Mouse (Mus musculus) activated CD4-positive, CD25-positive, alpha-beta regulatory T cell, adult 4 months (primary cell): ENCODE results near the gene Grn. TPM values are rescaled to one million over a fixed set of nuclear protein-coding genes. Genes with fewer than 3 reads are reported as not detected.

Experiments
- ATAC-seq: one replicate; pipeline ENCODE4 v1.8.0; 2017
- polyA plus RNA-seq, 2 experiments: library from polyadenylated mRNA; unstranded; fragments of 100-300 nt; shearing (Covaris generic); gene quantifications; one replicate each; pipeline ENCODE4 v1.2.1; 2017

The Grn gene
- polyA plus RNA-seq, 2 experiments from 2014 or later: 23.7 to 30.3 TPM

DNA sequence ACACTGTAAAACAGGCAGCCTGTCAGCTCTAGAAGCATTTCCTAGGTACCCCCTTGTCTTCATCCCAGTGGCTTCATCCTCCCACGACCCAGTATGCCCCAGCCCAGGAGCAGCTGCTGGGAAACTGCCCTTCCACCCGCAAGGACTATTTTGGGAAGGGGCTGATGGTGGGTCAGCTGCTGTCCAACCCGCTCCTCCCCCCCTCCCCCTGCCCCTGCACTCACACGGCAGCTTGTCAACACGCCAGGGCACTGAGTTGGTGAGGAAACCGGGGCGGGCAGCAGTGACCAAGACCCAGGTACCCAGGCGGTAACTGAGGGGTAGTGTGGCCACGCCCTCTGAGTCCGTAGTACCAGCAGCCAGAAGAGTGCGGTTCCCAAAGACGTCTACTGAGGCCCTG, 13.6 kb downstream of the Grn start:
- no peak for ATAC-seq

DNA sequence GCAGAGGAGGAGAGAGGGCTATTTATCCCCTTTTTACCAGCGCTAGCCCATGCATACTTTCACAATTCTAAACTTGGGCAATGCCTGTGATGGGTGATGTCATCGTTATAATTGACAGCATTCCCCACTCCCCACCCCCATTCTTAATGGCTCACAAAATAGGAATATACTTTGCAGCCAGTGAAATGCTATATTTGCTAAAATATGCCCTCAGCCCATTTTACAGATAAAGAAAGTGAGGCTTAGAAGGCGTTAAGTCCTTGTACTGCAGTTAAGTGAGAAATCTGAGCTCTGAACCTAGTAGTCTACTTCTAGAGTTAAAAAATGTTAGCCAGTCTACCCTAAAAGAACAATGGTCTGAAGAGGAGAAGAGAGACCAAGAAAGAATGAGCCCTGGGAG, 14.2 kb downstream of the Grn start:
- no peak for ATAC-seq

DNA sequence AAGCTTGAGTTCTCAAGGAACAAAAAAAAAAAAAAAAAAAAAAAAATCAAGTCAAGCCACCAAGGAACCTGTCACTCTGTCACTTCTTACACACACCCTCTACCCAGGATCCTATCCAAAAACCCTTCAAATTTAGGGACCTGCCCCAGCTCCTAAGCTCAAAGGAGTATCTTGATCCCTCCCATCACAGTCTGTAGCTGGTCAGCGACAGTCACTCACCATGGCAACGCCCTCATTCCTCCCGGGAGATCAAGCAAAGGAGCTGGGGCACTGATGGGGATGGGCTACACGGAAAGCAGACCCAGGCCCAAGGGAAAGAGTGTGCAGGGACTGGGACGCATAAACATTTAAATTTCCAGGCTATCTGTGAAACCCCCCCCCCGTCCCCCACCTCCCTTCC, 14.7 kb downstream of the Grn start:
- ATAC-seq: no peak

DNA sequence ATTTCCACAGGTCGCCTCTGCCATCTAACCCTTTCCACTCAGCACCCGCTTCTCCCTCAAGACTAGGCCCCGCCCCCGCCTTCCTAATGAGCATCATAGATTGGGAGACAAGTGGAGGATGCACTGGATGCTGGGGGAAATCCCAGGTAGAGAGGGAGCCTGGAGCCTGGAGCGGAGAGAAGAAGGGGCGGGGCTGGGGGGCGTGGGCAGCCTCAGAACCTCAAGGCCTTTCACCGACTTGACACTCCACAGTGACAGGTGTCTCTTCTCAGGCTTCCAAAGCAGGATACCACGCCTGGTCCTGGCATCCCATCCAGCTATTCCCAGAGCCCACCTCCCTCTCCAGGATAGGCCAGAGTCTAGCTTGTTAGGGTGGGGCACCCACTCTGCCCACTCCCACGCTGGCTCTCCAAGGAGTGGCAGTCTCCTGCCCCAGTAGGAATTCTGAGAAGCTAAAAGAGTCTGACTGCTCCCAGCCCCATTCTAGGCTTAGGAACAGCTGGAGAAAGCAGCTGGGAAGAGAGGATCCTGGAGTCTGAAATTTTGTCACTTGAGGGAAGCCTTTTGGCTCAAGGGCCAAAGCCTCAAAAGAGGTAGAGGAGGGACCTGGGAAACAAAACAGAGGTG, 15.3 kb downstream of the Grn start:
- ATAC-seq: no peak

DNA sequence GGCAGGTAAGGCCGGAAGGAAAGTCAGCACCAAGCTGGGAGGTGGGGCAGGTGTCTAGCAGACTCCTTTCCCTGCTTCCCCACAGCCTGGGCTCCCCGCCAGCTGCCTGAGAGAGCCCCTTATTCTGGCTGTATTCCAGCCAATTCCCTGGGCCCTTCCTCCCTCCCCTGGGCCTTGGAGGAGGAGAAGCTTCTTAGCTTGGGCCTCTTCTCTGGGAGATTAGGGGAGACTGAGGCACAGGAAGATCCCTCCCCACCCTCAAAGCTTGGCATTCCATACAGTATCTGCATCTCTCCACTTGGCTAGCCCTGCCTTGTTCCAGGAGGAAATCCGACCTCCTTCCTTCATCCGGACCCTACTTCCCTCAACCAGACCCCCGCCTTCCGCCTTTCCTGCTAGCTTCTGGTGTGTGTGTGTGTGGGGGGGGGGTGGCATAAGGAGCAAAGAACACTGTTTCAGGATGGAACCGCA, 15.8 kb downstream of the Grn start:
- no peak for ATAC-seq

DNA sequence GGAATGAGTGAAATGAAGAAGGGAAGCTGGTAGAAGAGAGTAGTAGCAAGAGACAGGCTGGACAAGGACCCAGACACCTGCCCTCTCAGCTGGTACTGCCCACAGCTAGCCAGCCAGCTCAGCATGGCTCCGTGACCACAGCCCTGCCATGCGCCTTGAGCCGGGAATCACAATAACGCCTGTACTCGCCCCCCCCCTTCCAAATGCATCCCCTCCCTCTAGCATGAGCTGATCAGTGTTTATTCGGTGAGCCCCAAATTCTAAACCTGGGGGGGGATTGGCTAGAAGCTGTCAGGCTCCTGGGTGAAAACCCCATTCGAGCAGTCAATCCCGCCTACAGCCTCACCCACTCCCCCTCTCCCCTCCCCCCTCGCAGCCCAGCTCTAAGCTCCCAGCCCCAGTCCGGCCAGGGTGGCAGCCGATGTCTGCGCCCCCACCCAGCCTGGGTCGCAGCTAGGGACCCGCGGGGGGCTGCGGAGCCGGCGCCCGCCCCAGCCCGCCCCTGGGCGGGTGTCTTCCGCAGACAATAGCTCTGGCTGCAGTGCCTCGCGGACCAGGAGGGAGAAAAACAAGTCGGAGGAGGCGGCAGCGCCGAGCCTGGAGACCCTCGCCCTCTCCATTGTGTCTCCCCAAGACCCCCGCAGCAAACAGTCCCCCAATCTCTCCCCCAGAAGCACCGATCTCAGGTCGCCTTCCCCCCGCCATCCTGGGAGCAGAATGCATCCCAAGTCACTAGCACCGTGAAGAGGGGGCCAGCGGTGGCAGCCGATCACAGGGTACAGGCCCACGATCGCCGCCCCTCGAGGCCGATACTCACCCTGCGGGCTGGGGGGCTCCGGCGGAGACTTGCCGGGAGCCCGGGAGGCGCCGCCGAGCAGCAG, 16.7 kb downstream of the Grn start:
- no peak for ATAC-seq

DNA sequence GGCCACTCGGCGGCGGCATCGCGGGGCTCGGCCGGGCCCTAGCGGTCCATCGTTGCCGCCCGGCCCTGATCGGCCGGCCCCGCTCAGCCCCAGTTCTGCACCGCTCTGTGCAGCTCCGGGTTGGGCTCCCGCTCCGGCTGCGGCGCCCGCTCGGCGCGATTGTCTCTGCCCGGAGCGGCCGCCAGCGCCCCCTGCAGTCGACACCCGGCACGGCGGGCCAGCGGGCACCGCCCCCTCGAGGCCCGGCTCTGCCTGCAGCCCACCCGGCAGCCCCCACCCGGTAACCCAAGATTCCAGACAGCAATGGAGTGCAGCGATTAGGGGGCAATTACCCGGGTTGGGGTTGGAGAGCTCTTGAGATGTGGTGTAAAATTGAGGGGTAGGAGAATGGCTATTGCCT, 17.4 kb downstream of the Grn start, which contains the start of gene Fam171a2:
Fam171a2 (minus strand) TSS at position 186 of the 400 bp plus-strand sequence.
- peak; percentile 32 for ATAC-seq

DNA sequence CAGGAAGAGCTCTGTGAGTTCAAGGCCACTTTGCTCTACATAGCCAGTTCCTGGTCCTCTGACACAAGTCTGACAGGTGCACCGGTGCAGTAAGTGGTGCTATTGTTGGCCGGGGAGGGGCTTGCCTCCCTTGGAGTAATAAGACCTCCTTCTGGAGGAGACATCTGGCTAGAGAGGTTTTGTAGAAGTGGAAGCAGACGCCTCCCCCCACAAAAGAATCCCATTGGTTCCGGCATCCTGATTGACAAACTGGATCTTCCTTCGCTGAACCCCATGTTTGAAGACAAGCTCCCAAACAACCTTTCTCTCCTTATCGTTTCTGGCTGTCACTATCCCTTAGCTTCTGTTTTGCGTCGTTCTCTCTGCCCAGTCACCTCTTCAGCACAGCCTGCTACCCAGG, 18.2 kb downstream of the Grn start:
- ATAC-seq: no peak

DNA sequence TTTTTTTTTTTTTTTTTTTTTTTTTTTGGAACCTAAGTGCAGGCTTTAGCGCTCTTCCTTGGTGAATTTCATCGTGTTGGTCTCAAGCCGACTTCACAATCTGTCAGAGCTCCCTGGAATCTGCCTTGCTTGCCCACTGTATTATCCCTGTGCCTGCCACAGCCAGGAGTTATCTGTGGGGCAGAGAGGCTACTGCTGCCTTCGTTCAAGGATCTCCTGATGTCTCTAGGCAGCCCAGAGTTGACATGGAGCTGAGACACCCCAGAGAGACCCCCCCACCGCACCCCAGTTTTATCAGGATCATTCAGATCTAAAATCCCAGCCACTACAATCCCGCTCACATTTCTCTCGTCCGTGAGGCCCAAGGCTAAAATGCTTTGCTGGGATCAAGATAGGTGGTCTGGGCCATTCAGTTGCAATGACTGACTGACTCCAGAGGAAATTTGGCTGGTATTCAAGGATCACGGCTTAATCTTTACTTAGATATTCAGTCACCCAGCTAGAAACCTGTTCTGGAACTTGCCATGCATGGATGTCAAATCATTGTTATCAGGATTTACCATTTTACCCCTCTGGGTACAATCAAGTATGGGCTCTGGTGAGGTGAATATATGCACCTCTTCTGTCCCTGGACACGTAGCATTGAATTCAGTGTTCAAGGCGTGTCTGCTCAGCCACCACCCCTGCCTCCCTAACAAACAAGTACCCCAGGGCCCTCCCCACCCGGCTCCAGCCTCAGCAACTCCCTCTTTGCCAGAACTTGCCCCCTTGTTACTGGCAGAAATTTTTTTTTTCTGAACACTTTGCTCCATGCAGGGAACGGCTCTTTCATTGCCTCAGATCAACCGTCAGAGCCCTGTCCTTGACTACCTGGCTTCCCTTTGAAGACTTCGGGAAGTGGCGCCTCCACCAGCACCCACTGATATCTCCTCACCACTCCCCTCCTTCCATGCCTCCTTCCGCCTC, 19.2 kb downstream of the Grn start:
- ATAC-seq: no peak

DNA sequence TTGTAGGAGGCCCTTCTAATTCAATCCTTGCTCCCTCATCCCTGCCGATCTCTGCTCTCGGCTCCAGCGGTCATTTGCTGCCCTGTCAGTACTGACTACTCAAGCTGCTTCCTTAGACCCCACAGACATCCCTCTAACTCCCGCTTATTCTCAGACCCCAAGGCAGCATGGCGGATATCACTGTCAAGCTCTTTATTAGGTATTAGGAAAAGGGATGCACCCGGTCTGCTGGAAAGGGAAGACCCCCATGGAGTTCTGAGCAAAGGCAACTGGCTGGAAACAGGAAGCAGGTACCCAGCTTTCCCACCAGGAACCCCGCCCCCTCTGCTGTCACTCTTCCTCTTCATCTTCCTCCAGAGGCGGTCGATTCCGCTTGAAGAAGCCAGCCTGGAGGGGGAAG, 23.0 kb downstream of the Grn start:
- no peak for ATAC-seq

DNA sequence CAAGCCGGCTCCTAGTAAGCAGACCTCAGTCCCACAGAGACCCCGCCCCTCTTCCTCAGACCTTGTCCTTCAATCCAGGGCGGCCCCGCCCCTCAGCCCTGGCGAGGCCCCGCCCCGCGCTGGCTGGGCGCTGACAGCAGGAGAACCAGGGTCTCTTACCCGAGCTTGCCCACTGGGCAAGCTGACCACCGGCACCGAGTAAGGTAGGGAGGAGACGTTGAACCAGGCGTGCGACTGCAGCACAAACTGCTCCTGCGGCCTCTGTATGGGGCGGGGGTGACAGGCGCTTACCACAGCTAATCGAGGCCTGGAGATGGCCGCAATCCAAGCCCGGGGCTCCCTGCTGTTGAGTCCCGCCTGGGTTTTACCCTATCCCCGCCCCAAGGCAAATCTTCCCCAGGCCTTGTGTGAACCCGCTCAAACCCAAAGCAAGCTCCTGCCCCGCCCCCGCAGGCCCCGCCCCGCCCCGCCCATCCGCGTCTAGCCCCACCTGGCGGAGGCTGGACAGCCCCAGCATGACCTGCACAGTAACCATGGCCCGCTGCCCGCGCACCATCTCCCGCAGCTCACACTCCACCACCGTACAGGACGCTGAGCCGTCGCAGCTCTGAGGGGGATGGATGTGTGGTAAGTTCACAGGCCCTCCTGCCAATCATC, 25.8 kb downstream of the Grn start:
- peak; percentile 36 for ATAC-seq

DNA sequence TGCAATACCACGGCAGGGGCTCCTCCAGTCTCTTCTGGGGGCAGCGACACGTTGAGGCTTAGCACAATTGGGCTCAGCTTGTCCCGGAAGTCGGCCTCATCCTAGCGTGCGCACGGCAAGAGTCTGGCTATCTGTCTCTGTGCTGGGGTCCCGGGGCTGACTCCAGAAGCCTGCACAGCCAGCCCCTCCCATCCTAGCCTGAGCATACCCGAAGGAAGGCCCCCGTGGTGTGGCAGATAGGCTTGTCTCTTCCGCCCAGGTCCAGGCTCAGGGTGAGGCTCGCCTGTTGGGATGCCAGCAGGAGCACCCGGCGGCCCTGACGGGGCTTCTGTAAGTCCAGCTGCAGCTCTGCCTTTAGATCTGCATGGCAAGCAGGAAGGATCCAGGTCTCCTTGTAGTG, 30.4 kb downstream of the Grn start:
- ATAC-seq: no peak

DNA sequence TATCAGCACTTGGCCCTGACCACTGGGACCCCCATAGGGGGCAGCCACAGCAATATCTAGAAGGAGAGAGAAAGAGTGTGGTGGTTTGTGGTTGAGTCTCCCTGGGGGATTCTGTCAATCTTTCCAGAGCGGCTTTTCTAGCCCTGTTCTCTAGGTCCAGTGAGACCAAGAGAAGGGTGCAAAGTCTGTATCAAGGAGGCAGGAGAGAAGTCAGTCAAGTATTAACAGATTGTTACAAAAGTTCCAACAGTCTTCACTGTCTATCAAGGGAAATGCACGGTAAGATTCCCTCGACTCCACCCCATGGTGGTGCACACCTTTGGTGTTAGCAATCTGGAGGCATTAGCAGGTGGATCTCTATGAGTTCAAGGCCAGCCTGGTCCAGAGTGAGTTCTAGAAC, 31.6 kb downstream of the Grn start:
- ATAC-seq: no peak

DNA sequence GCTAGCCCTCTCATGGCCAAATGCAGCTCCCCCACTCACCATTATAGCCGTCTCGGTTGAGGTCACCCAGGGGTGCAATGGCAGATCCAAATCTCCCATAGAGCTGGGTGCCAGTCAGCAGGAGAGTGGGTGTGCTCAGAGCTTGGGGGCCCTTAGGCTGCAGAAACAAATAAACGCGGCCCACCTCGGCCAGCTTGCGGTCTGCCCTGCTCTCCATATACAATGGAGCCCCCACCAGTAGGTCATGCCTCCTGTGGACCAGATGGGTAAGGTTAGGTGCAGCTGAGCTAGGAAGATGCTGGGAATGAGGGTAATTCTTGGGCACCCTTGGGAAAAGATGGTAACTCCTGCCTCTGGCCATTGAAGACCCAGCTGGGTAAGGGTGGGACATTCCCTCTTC, 34.8 kb downstream of the Grn start:
- no peak for ATAC-seq

DNA sequence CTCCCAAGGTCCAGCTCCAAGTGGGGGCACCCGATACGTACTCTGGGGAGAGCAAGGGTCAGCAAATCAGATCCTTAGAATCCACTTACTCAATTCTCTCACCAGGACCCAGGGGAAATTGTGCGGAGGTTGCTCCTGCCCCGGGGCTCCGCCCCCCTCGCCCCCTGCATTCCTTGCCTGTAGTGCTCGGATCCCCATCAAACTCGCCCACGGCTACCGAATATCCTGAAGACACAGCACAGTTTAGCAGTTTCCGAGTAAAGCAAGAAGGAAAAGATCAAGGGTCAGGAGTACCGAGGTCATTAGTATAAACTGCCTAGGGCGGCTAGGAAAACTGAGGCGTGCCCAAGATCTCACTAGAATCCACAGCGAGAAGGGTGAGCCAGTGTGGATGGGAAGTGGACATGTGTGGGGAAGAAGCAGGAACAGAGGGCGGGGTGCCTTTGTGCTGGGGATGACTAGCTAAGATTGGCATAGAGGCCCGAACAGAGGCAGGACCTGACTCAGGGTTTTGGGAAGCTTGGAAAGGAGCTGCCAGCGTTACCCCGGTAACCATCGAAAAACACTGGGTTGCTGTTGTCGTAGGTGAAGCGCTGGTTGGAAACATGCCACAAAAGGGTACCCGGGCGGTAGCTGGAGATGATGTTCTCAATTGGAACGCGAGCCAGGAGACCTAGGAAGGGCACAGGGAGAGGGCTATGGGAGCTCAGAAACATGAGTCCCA, 35.8 kb downstream of the Grn start:
- no peak for ATAC-seq

DNA sequence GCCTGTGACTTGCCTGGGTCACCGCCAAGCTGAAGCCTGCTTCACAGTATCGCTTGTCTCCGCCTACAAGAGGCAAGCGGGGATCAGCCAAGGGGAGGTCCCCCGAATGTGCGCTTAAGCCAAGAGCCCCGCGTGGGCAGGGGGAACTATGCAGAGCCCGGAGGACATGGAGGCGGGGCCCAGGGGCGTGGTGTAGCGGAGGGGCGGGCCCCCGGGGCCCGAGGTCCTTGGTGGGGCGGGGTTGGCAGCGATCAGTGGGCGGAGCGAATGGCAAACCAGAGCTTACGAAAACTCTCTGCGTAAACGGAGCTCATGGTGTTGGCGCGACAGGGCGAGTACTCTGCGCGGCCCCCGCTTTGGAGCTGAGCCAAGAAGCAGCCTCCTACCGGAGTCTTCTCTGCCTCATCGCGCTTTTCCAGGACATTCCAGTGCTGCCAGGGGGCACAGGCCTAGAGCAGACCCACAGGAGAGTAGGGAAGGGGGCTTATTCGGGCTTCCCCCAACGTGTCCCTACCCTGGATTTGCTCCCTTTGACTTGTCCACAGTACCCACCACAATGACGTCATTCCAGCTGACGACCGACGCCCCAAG, 37.0 kb downstream of the Grn start:
- peak; percentile 92 for ATAC-seq

DNA sequence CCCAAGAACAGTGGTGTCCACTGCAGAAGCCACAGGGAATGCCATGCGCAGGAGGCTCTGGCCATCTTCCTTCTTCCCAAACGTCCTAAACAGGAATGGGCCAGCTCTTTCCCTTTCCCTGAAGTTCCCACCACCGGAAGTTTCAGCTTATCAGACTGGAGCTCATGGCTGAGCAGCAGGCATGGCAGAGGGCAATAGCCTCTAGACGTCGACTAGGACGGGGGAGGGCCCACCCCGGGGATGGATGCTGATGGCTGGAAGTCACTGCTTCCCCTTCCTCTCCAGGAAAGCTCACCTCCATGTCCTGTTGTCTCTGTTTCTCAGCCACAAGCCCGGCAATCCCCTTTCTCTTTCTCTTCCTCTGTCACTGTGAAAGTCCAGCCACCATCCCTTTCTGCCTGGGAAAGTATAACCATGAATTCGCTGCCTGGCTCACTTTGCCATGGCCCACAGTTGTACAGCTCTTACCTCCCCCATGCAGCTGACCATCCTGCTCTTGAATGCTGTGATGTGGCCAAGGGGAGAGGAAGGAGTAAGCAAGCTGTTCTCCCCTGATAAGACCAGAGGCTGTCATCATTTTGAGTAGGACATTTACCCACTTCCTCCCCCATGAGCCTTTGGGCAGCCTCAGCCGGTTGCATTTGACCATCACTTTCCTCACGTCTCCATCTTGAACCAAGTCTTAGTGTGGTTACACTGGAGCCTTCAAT, 39.7 kb downstream of the Grn start, which contains the start of gene Itga2b:
Itga2b (minus strand) TSS at position 475 of the 710 bp plus-strand sequence.
- ATAC-seq: no peak

DNA sequence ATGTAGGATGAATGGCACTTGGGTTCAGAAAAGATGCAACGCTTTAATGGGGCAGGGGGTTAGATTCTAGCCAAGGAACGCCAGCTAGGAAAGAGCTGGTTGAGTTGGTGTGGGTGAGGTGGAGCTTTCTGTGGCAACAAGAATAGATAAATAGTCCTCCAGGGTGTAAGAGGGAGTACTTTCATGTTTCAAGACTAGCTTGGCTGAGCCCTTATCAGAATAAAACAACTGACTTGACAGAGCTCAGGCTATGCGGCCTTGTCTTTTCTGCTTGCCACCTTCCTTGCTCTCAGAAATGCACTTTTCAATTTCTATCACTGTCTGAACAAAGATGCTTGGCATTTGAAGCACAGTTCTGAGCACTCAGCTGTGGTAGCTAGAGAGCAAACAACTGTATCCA, 44.9 kb downstream of the Grn start:
- ATAC-seq: no peak

DNA sequence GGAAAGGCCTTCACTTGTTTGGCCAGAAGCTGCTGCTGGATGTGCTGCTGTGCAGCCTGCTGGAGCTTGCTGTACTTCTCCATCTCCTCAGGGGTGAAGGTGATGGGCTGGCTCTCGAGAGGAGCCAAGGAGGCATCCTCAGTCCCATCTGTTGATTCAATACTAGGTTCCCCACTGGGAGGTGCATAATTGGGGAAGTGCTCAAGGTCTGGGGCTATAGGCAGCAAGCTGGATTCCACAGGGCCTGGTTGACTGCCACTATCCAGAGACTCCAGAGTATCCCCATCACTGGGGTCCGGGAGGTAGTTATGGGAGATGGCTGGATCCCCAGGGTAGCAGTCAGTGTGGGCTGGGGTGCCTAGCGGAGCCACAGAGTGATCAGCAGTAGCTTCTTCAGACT, 48.6 kb downstream of the Grn start:
- ATAC-seq: no peak

DNA sequence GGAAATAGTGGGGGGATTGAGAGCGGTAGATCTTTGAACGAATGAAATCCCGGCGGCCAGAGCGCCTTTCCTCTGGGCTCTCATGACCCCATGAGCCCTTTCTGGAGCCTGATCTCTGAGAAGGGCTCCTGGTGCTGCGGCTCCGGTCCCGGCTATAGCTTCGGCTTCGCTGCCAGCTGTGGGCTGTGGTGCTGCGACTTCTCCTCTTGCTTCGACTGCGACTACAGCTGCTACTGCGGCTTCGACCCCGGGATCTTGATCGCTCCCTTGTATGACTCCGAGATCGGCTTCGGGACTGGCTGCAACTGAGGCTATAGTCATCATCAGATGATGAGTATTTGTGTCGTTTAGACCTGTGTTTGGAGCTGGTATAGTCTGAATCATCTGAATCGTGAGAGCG, 49.5 kb downstream of the Grn start:
- ATAC-seq: no peak

DNA sequence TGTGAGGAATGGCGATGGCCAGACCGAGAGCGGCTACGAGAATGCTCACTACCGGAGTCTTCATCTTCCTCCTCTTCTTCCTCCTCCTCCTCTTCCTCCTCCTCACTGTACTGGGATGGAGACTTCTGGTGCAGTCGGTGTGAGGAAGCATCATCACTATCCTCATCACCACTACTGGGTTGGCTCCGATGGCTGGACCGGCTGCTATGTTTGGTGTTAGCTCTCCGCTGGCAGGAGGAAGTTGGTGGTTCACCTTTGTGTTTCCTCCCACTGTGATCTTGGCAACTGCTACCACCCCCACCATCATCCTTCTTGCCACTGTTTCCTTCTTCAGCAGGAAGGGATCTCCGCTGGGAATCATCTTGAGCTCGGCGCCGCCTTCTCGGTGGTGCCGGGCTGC, 50.0 kb downstream of the Grn start:
- ATAC-seq: no peak
